Mouse (Mus musculus) myocyte (in vitro differentiated cells): ENCODE data around the gene Tmem86a.

Experiments used
- CEBPB ChIP-seq: IDR thresholded peaks from 2 replicates; pipeline ENCODE4 v1.6.1; 2011; ENCODE audit warnings: mild to moderate bottlenecking, moderate library complexity; ENCODE audit not compliant: poor library complexity, insufficient read depth, severe bottlenecking
- E2F4 ChIP-seq: IDR thresholded peaks from one replicate; pipeline ENCODE4 v1.6.1; 2011; ENCODE audit warnings: mild to moderate bottlenecking, control low read depth, moderate library complexity; ENCODE audit not compliant: insufficient read depth
- MAX ChIP-seq: IDR thresholded peaks from one replicate; pipeline ENCODE4 v1.6.1; 2011; ENCODE audit warnings: low read depth, mild to moderate bottlenecking, control low read depth
- MYOD1 ChIP-seq, 3 experiments: IDR thresholded peaks; one replicate each; pipeline ENCODE4 v1.6.1; 2011; ENCODE audit warnings: control low read depth in 2 of 3, low read depth in 2 of 3, mild to moderate bottlenecking in 2 of 3, moderate library complexity in 1 of 3; ENCODE audit not compliant: insufficient read length in 2 of 3, control insufficient read depth in 1 of 3
- MYOG ChIP-seq, 3 experiments: IDR thresholded peaks; one replicate each; pipeline ENCODE4 v1.6.1; 2011; ENCODE audit warnings: control low read depth in 2 of 3, low read depth in 2 of 3, mild to moderate bottlenecking in 2 of 3; ENCODE audit not compliant: insufficient read length in 2 of 3, control insufficient read depth in 1 of 3, insufficient read depth in 1 of 3
- POLR2A ChIP-seq: IDR thresholded peaks from one replicate; pipeline ENCODE4 v1.6.1; 2011; ENCODE audit warnings: low read depth, mild to moderate bottlenecking, control low read depth, moderate library complexity; ENCODE audit not compliant: insufficient read length
- POLR2AphosphoS2 ChIP-seq: IDR thresholded peaks from one replicate; pipeline ENCODE4 v1.6.1; 2011; ENCODE audit warnings: low read depth, control low read depth; ENCODE audit not compliant: insufficient read length
- SRF ChIP-seq: IDR thresholded peaks from one replicate; pipeline ENCODE4 v1.6.1; 2011; ENCODE audit warnings: low read depth; ENCODE audit not compliant: control insufficient read depth, insufficient read length
- USF1 ChIP-seq: IDR thresholded peaks from one replicate; pipeline ENCODE4 v1.6.1; 2011; ENCODE audit warnings: low read depth, mild to moderate bottlenecking, control low read depth, moderate library complexity

DNA sequence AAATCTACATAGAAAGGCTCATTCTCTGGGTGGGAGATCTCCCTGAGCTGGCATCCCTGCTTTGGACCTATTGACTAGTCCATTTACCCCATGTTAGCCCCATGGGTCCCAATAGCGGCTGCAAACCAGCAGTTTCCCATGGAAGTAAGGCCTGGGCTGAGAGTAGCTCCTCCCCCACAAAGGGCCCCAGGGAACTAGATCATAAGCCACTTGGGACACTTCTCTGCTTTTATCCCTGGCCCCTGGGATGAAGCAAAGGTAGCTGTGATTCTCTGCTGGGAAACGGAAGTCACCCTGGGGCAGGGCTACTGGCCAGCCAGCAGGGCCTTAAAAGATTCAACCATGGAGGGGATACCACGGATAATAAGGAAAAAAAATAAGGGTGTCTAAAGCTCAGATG lies 26.3 kb downstream of the Tmem86a start:
- no peak for TF ChIP-seq MYOG (IDR thresholded peaks at IDR 0.05; ENCODE audit: control insufficient read depth in 1 of 3, insufficient read depth in 1 of 3, insufficient read length in 2 of 3, low read depth in 2 of 3)
- TF ChIP-seq POLR2A = no peak
- no peak for TF ChIP-seq SRF
- TF ChIP-seq USF1 = no peak
- TF ChIP-seq E2F4 = no peak
- no peak for TF ChIP-seq CEBPB
- no peak for TF ChIP-seq MYOD1 (IDR thresholded peaks at IDR 0.05; ENCODE audit: control insufficient read depth in 1 of 3, insufficient read length in 2 of 3, low read depth in 2 of 3)
- TF ChIP-seq POLR2AphosphoS2 = no peak
- TF ChIP-seq MAX = no peak
